Mouse (Mus musculus) Patski (cell line): ENCODE data around the gene Gm3055. TPM values are rescaled to one million over a fixed set of nuclear protein-coding genes. Genes with fewer than 3 reads are reported as not detected.
"Not testable (repeated sequence)": the region's sequence is repeated elsewhere in the genome, so short reads cannot be mapped to it uniquely, and the experiment has no call there.

Experiments
- ATAC-seq: fragments of 100-300 bp; one replicate; pipeline ENCODE4 v1.8.0; 2021
- CTCF ChIA-PET: fragments of 350-600 bp; sonication (Branson Sonifier 250); formaldehyde crosslinking; loops from one replicate; lab custom pipeline; 2022; ENCODE audit warnings: inconsistent platforms; lab: Charles Lee
- POLR2A ChIA-PET: fragments of 350-600 bp; sonication (Branson Sonifier 250); formaldehyde crosslinking; loops from one replicate; lab custom pipeline; 2022; ENCODE audit warnings: antibody characterized with exemption, inconsistent platforms; lab: Charles Lee
- DNase-seq: peaks from one replicate; pipeline ENCODE4 v3.0.0-alpha.2; 2011; ENCODE audit warnings: low read depth, low spot score
- H3K27me3 ChIP-seq: fragments of 371-371 bp; one replicate; pipeline ENCODE4 v1.5.1; 2021
- in situ Hi-C: fragments of 300-500 bp; cut with MboI; formaldehyde crosslinking; loops from 3 replicates; pipeline ENCODE4 v1.11.1; 2018; ENCODE audit warnings: low pct_unique_long_range_greater_than_20kb, mixed read lengths
- polyA plus RNA-seq: library from polyadenylated mRNA; unstranded; gene quantifications from one replicate; pipeline ENCODE4 v1.2.3, GENCODE M21; 2021

Gm3055 gene
- polyA plus RNA-seq, result 0.95 TPM

- POLR2A ChIA-PET, DNase-seq, H3K27me3 ChIP-seq, CTCF ChIA-PET, in situ Hi-C loops: not testable (repeated sequence)
- peak; percentile 51 for ATAC-seq
Observed at GRCm38 (mm10) chr10:81770506-81771403, at the start of gene Gm3055. Gm3055 (minus strand) TSS chr10:81771161.

GRCm38 (mm10) chr10:81811899-81812298 is 40.9 kb upstream of the Gm3055 start, which contains the start of gene Gm4767:
Gm4767 (plus strand) TSS chr10:81812186.
- H3K27me3 ChIP-seq, CTCF ChIA-PET, in situ Hi-C loops, DNase-seq, POLR2A ChIA-PET: not testable (repeated sequence)
- ATAC-seq, result peak; percentile 76

GRCm38 (mm10) chr10:81771404-81771777 is 430 bp upstream of the Gm3055 start:
- CTCF ChIA-PET, H3K27me3 ChIP-seq, ATAC-seq, in situ Hi-C loops, DNase-seq, POLR2A ChIA-PET: not testable (repeated sequence)

GRCm38 (mm10) chr10:81704531-81705301 is 66.2 kb downstream of the Gm3055 start, which contains the start of gene Zfp433:
Zfp433 (plus strand) TSS chr10:81704825.
- CTCF ChIA-PET, DNase-seq, POLR2A ChIA-PET, H3K27me3 ChIP-seq, in situ Hi-C loops: not testable (repeated sequence)
- peak; percentile 100 for ATAC-seq

Other genes with a start within 250 kb of the Gm3055 start
- not detected for gene Gna15, start 246.9 kb downstream of the Gm3055 start, polyA plus RNA-seq
- 76.2 TPM for gene Gna11, start 226.0 kb downstream of the Gm3055 start, polyA plus RNA-seq
- gene Aes, start 211.7 kb downstream of the Gm3055 start, polyA plus RNA-seq, result 1,239 TPM
- 46.4 TPM for gene Tle2, start 196.6 kb downstream of the Gm3055 start, polyA plus RNA-seq
- gene Tle6, start 170.1 kb downstream of the Gm3055 start, polyA plus RNA-seq, result 7.5 TPM
- 1.1 TPM for gene BC025920, start 164.9 kb downstream of the Gm3055 start, polyA plus RNA-seq
- gene Sirt6, start 143.4 kb downstream of the Gm3055 start, polyA plus RNA-seq, result 21.7 TPM
- 21.5 TPM for gene Ankrd24, start 142.6 kb downstream of the Gm3055 start, polyA plus RNA-seq
- gene Gm10778, start 122.1 kb downstream of the Gm3055 start, polyA plus RNA-seq, result 2.5 TPM
- 4.6 TPM for gene Zfp433, start 66.3 kb downstream of the Gm3055 start, polyA plus RNA-seq
- 2.6 TPM for gene Gm4767, start 41.0 kb upstream of the Gm3055 start, polyA plus RNA-seq
- gene Gm32687, start 92.8 kb upstream of the Gm3055 start, polyA plus RNA-seq, result not detected
- 0.87 TPM for gene Zfp781, start 159.3 kb upstream of the Gm3055 start, polyA plus RNA-seq